Mouse (Mus musculus): ENCODE data around the gene Rps16. TPM values are rescaled to one million over a fixed set of nuclear protein-coding genes. Genes with fewer than 3 reads are reported as not detected.

The Rps16 gene
- 1,088 and 1,198 TPM in 2 replicates for polyA plus RNA-seq (2015; fragmentation: Nextera tagmentation; extraction: Ambion mirVana)

- H3K27me3 ChIP-seq (ENCODE audit: insufficient read depth, low read length), result no peaks in the 10 kb centered on the region
Measured at GRCm38 (mm10) chr7:28350155-28350883, at the start of gene Rps16. Rps16 (plus strand) TSS chr7:28350652.

GRCm38 (mm10) chr7:28301616-28302433, 48.6 kb upstream of the Rps16 start, which contains the start of gene Dll3:
Dll3 (minus strand) TSS chr7:28302238.
- Histone ChIP-seq H3K27ac (no peak within 1 kb of the TSS), H3K27me3 (ENCODE audit: insufficient read depth, low read length) (peaks cover 28% of the 10 kb centered on the region), H3K9ac (ENCODE audit: low read depth, low read length) (no peak within 1 kb of the TSS)

More at GRCm38 (mm10) chr7:28350155-28350883, at the start of gene Rps16:
- peak within 1 kb of the TSS; percentile 91 for H3K4me2 ChIP-seq (ENCODE audit: low read length)
- TF ChIP-seq CTCF (IDR thresholded peaks at IDR 0.05; ENCODE audit: low read depth), result peak; percentile 22; the same call in 1 of the 2 replicates
- DNase-seq (ENCODE audit: low spot score) (peak; percentile 98), ATAC-seq (replicated peaks; ENCODE audit: low FRiP score, low read depth) (peak; percentile 94)
- no peaks in the 10 kb centered on the region for H3K9me3 ChIP-seq (replicated peaks; ENCODE audit: low read length)
- peak within 1 kb of the TSS; percentile 91 for H3K4me3 ChIP-seq (replicated peaks; ENCODE audit: low read depth, low read length)
- H3K27ac ChIP-seq, result peak within 1 kb of the TSS; percentile 90
- peaks cover 7% of the 10 kb centered on the region; the same call in 1 of the 2 replicates for H3K4me1 ChIP-seq (replicated peaks; ENCODE audit: insufficient read depth, low read length)
- peak within 1 kb of the TSS; percentile 96 for H3K9ac ChIP-seq (ENCODE audit: low read depth, low read length)
- WGBS, result under 1% methylated on average over 50 of the region's 50 CpGs
- H3K36me3 ChIP-seq (ENCODE audit: insufficient read depth, low read length), result peaks cover 20% of the 10 kb centered on the region

GRCm38 (mm10) chr7:28305641-28306040, 44.8 kb upstream of the Rps16 start:
- H3K4me3 ChIP-seq (replicated peaks; ENCODE audit: low read depth, low read length), result no peak overlapping the region
- no peak for ATAC-seq (replicated peaks; ENCODE audit: low FRiP score, low read depth)
- H3K27ac ChIP-seq, result no peak overlapping the region
- peaks cover 11% of the 10 kb centered on the region for H3K27me3 ChIP-seq (ENCODE audit: insufficient read depth, low read length)
- no peak overlapping the region for H3K9ac ChIP-seq (ENCODE audit: low read depth, low read length)
- H3K4me2 ChIP-seq (ENCODE audit: low read length), result no peak overlapping the region
- H3K9me3 ChIP-seq (replicated peaks; ENCODE audit: low read length), result no peaks in the 10 kb centered on the region
- H3K4me1 ChIP-seq (replicated peaks; ENCODE audit: insufficient read depth, low read length), result no peaks in the 10 kb centered on the region; the same call in 1 of the 2 replicates
- WGBS, result 91% methylated on average over 10 of the region's 10 CpGs
- no peak for DNase-seq (ENCODE audit: low spot score)
- peaks cover 37% of the 10 kb centered on the region for H3K36me3 ChIP-seq (ENCODE audit: insufficient read depth, low read length)
- TF ChIP-seq CTCF (IDR thresholded peaks at IDR 0.05; ENCODE audit: low read depth), result no peak

More at GRCm38 (mm10) chr7:28301616-28302433, 48.6 kb upstream of the Rps16 start, which contains the start of gene Dll3:
- no peak for ATAC-seq (replicated peaks; ENCODE audit: low FRiP score, low read depth)
- H3K4me3 ChIP-seq (replicated peaks; ENCODE audit: low read depth, low read length), result peak within 1 kb of the TSS; percentile 3; the same call in 1 of the 2 replicates
- H3K4me1 ChIP-seq (replicated peaks; ENCODE audit: insufficient read depth, low read length), result peaks cover 2% of the 10 kb centered on the region; the same call in 1 of the 2 replicates
- H3K4me2 ChIP-seq (ENCODE audit: low read length), result peak within 1 kb of the TSS; percentile 53
- WGBS, result under 1% methylated on average over 30 of the region's 30 CpGs
- no peaks in the 10 kb centered on the region for H3K9me3 ChIP-seq (replicated peaks; ENCODE audit: low read length)
- peaks cover 20% of the 10 kb centered on the region for H3K36me3 ChIP-seq (ENCODE audit: insufficient read depth, low read length)
- peak; percentile 74 for TF ChIP-seq CTCF (IDR thresholded peaks at IDR 0.05; ENCODE audit: low read depth)
- peak; percentile 68 for DNase-seq (ENCODE audit: low spot score)

GRCm38 (mm10) chr7:28306216-28306615, 44.2 kb upstream of the Rps16 start:
- no peak for TF ChIP-seq CTCF (IDR thresholded peaks at IDR 0.05; ENCODE audit: low read depth)
- WGBS, result 93% methylated on average over 8 of the region's 8 CpGs
- Histone ChIP-seq H3K4me1 (replicated peaks; ENCODE audit: insufficient read depth, low read length) (peaks cover 6% of the 10 kb centered on the region), H3K27me3 (ENCODE audit: insufficient read depth, low read length) (peaks cover 5% of the 10 kb centered on the region), H3K36me3 (ENCODE audit: insufficient read depth, low read length) (peaks cover 37% of the 10 kb centered on the region), H3K9me3 (replicated peaks; ENCODE audit: low read length) (no peaks in the 10 kb centered on the region), H3K4me3 (replicated peaks; ENCODE audit: low read depth, low read length) (no peak overlapping the region), H3K4me2 (ENCODE audit: low read length) (no peak overlapping the region), H3K27ac (no peak overlapping the region), H3K9ac (ENCODE audit: low read depth, low read length) (no peak overlapping the region)
- DNase-seq (ENCODE audit: low spot score) (no peak), ATAC-seq (replicated peaks; ENCODE audit: low FRiP score, low read depth) (peak; percentile 58; the same call in 1 of the 2 replicates)

- H3K36me3 ChIP-seq (ENCODE audit: insufficient read depth, low read length), result peaks cover 37% of the 10 kb centered on the region
- WGBS, result 43% methylated on average over 9 of the region's 9 CpGs
- H3K9ac ChIP-seq (ENCODE audit: low read depth, low read length), result no peak overlapping the region
- ATAC-seq (replicated peaks; ENCODE audit: low FRiP score, low read depth) (no peak), DNase-seq (ENCODE audit: low spot score) (no peak)
- no peaks in the 10 kb centered on the region for H3K9me3 ChIP-seq (replicated peaks; ENCODE audit: low read length)
- H3K27me3 ChIP-seq (ENCODE audit: insufficient read depth, low read length), result no peaks in the 10 kb centered on the region
- no peak overlapping the region for H3K4me2 ChIP-seq (ENCODE audit: low read length)
- H3K4me3 ChIP-seq (replicated peaks; ENCODE audit: low read depth, low read length), result no peak overlapping the region
- TF ChIP-seq CTCF (IDR thresholded peaks at IDR 0.05; ENCODE audit: low read depth), result no peak
- no peak overlapping the region for H3K27ac ChIP-seq
- peaks cover 6% of the 10 kb centered on the region for H3K4me1 ChIP-seq (replicated peaks; ENCODE audit: insufficient read depth, low read length)
Measured at GRCm38 (mm10) chr7:28309737-28310136, 40.7 kb upstream of the Rps16 start.

Measured in kidney, postnatal 0 days (tissue).